Mouse (Mus musculus) right cerebral cortex, postnatal 10 days (tissue): ENCODE measurements around the gene Arl4c.

Experiments used
- DNase-seq, 2 experiments: peaks; one replicate each; pipeline ENCODE4 v3.0.0; 2021; ENCODE audit warnings: low spot score in 2 of 2

Arl4c gene

DNA sequence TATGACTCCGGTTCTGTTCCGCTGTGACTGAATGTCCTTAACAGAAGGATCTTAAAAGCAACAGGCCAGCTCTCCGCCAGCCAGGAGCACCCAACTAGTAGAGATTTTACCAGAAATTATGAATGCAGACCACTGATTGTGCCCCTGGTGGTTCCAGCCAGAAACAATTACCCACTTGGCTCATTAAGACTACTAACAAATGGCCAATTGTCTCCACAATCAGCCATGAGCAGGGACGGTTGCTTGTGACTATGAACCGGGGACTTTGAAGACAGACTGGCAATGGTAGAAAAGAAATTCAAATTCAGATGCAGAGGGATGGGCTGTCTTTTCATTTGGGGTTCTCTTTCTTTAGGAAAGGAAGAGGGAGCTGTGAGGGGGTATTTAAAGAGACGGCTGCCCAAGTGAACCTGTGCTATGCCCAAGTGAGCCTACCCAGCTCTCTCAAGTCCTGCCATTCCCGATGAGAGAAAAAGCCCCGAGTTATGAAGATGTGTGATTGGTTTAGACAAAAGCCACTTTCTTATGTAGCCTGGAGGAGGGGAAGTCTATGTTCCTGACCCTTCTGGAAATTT is 78.4 kb downstream of the Arl4c start:
- peak; percentile 53 to 72 for DNase-seq
